Mouse (Mus musculus) neural tube, embryonic 12.5 days (tissue): ENCODE results near the gene Ankrd28. TPM values are rescaled to one million over a fixed set of nuclear protein-coding genes. Genes with fewer than 3 reads are reported as not detected.

Experiments used
- ATAC-seq: fragments of 200-750 bp; cut with Nextera tagmentation; 2 replicates; pipeline ENCODE4 v1.8.0; 2017; ENCODE audit warnings: low read depth, mild to moderate bottlenecking, moderate TSS enrichment, moderate library complexity; ENCODE audit not compliant: low FRiP score
- H3K27ac ChIP-seq: fragments of 300-500 bp; sonication (generic); 2 replicates; pipeline ENCODE4 v1.5.1; 2016
- H3K27me3 ChIP-seq: fragments of 300-500 bp; sonication (generic); replicated peaks from 2 replicates; pipeline ENCODE4 v1.6.1; 2016; ENCODE audit warnings: mild to moderate bottlenecking
- H3K36me3 ChIP-seq: fragments of 300-500 bp; sonication (generic); 2 replicates; pipeline ENCODE4 v1.6.1; 2016; ENCODE audit warnings: mild to moderate bottlenecking
- H3K4me1 ChIP-seq: fragments of 300-500 bp; sonication (generic); 2 replicates; pipeline ENCODE4 v1.6.1; 2016
- H3K4me2 ChIP-seq: fragments of 300-500 bp; sonication (generic); replicated peaks from 2 replicates; pipeline ENCODE4 v1.6.1; 2016; ENCODE audit warnings: mild to moderate bottlenecking
- H3K4me3 ChIP-seq: fragments of 300-500 bp; sonication (generic); 2 replicates; pipeline ENCODE4 v1.5.1; 2016
- H3K9ac ChIP-seq: fragments of 300-500 bp; sonication (generic); 2 replicates; pipeline ENCODE4 v1.6.1; 2016; ENCODE audit warnings: mild to moderate bottlenecking
- H3K9me3 ChIP-seq: fragments of 300-500 bp; sonication (generic); 2 replicates; pipeline ENCODE4 v1.6.1; 2016; ENCODE audit warnings: mild to moderate bottlenecking
- WGBS: fragments of 180-500 bp; shearing (Covaris S2); methylation state at CpG from one replicate; pipeline ENCODE4 v1.1.7; 2016; 5-methylcytosine and 5-hydroxymethylcytosine counted together
- polyA plus RNA-seq: library from polyadenylated mRNA; unstranded; fragments of >200 nt; fragmentation: Nextera tagmentation; extraction: Ambion mirVana; gene quantifications from 2 replicates; pipeline ENCODE4 v1.2.1, GENCODE M21; 2016

Gene Ankrd28
- polyA plus RNA-seq, 1 experiment from 2014 or later: 11.2 TPM

- peak; percentile 92 for ATAC-seq
- H3K4me2 ChIP-seq: peak overlapping the region; percentile 62
- H3K4me3 ChIP-seq: peak overlapping the region; percentile 29
- H3K4me1 ChIP-seq: peaks cover 70% of the 10 kb centered on the region
- no peaks in the 10 kb centered on the region for H3K27me3 ChIP-seq
- WGBS: 1% methylated on average over 44 of the region's 44 CpGs
- H3K27ac ChIP-seq: peak overlapping the region; percentile 99
- no peaks in the 10 kb centered on the region for H3K36me3 ChIP-seq
- H3K9me3 ChIP-seq: no peaks in the 10 kb centered on the region; the same call in 1 of the 2 replicates
- H3K9ac ChIP-seq: peak overlapping the region; percentile 42
These were observed 168.5 kb downstream of the Ankrd28 start for GRCm38 (mm10) chr14:31661671-31662554.

GRCm38 (mm10) chr14:31660312-31661093, 169.9 kb downstream of the Ankrd28 start:
- 43% methylated on average over 7 of the region's 7 CpGs for whole genome bisulfite sequencing
- Histone ChIP-seq H3K4me3 (no peak overlapping the region), H3K27ac (peak overlapping the region; percentile 99), H3K4me1 (peaks cover 68% of the 10 kb centered on the region), H3K4me2 (peak overlapping the region; percentile 62; the same call in 1 of the 2 replicates), H3K9ac (no peak overlapping the region), H3K9me3 (no peaks in the 10 kb centered on the region), H3K27me3 (no peaks in the 10 kb centered on the region), H3K36me3 (no peaks in the 10 kb centered on the region)
- ATAC-seq: no peak

GRCm38 (mm10) chr14:31659501-31660181, 170.8 kb downstream of the Ankrd28 start:
- no peaks in the 10 kb centered on the region for H3K27me3 ChIP-seq
- H3K9ac ChIP-seq: no peak overlapping the region
- no peak overlapping the region for H3K4me2 ChIP-seq
- no peaks in the 10 kb centered on the region for H3K9me3 ChIP-seq
- no peak overlapping the region for H3K4me3 ChIP-seq
- peaks cover 59% of the 10 kb centered on the region for H3K4me1 ChIP-seq
- ATAC-seq: no peak
- WGBS: 53% methylated on average over 10 of the region's 10 CpGs
- H3K27ac ChIP-seq: peak overlapping the region; percentile 9; the same call in 1 of the 2 replicates
- no peaks in the 10 kb centered on the region for H3K36me3 ChIP-seq

GRCm38 (mm10) chr14:31658126-31658680, 172.2 kb downstream of the Ankrd28 start:
- Histone ChIP-seq H3K4me2 (no peak overlapping the region), H3K27me3 (no peaks in the 10 kb centered on the region), H3K9ac (no peak overlapping the region), H3K9me3 (no peaks in the 10 kb centered on the region), H3K4me1 (peaks cover 45% of the 10 kb centered on the region), H3K27ac (no peak overlapping the region), H3K36me3 (no peaks in the 10 kb centered on the region), H3K4me3 (no peak overlapping the region)
- ATAC-seq: no peak
- 96% methylated on average over 8 of the region's 8 CpGs for WGBS

GRCm38 (mm10) chr14:31656857-31657645, 173.4 kb downstream of the Ankrd28 start:
- Histone ChIP-seq H3K9me3 (no peaks in the 10 kb centered on the region), H3K4me2 (no peak overlapping the region), H3K4me3 (no peak overlapping the region), H3K36me3 (no peaks in the 10 kb centered on the region), H3K9ac (no peak overlapping the region), H3K27me3 (no peaks in the 10 kb centered on the region), H3K27ac (no peak overlapping the region), H3K4me1 (peaks cover 34% of the 10 kb centered on the region)
- 54% methylated on average over 5 of the region's 5 CpGs for WGBS
- no peak for ATAC-seq

GRCm38 (mm10) chr14:31656386-31656785, 174.1 kb downstream of the Ankrd28 start:
- no peaks in the 10 kb centered on the region for H3K9me3 ChIP-seq
- no peaks in the 10 kb centered on the region for H3K36me3 ChIP-seq
- H3K4me2 ChIP-seq: no peak overlapping the region
- WGBS: 83% methylated on average over 7 of the region's 7 CpGs
- no peak for ATAC-seq
- H3K4me1 ChIP-seq: peaks cover 30% of the 10 kb centered on the region
- H3K9ac ChIP-seq: no peak overlapping the region
- no peak overlapping the region for H3K27ac ChIP-seq
- H3K27me3 ChIP-seq: no peaks in the 10 kb centered on the region
- no peak overlapping the region for H3K4me3 ChIP-seq

- H3K4me2 ChIP-seq: no peak overlapping the region
- H3K9ac ChIP-seq: no peak overlapping the region
- no peaks in the 10 kb centered on the region for H3K27me3 ChIP-seq
- H3K4me1 ChIP-seq: peaks cover 21% of the 10 kb centered on the region
- 87% methylated on average over 14 of the region's 14 CpGs for WGBS
- no peak for ATAC-seq
- H3K4me3 ChIP-seq: no peak overlapping the region
- no peak overlapping the region for H3K27ac ChIP-seq
- no peaks in the 10 kb centered on the region for H3K36me3 ChIP-seq
- H3K9me3 ChIP-seq: peaks cover 2% of the 10 kb centered on the region; the same call in 1 of the 2 replicates
These were observed 175.0 kb downstream of the Ankrd28 start for GRCm38 (mm10) chr14:31655406-31655805.

- H3K4me1 ChIP-seq: peaks cover 16% of the 10 kb centered on the region
- no peak overlapping the region for H3K4me3 ChIP-seq
- no peaks in the 10 kb centered on the region for H3K27me3 ChIP-seq
- no peak overlapping the region for H3K9ac ChIP-seq
- H3K27ac ChIP-seq: no peak overlapping the region
- H3K4me2 ChIP-seq: no peak overlapping the region
- WGBS: 89% methylated on average over 5 of the region's 5 CpGs
- no peaks in the 10 kb centered on the region for H3K36me3 ChIP-seq
- peaks cover 4% of the 10 kb centered on the region; the same call in 1 of the 2 replicates for H3K9me3 ChIP-seq
- no peak for ATAC-seq
These were observed 175.6 kb downstream of the Ankrd28 start for GRCm38 (mm10) chr14:31654816-31655215.

GRCm38 (mm10) chr14:31653101-31653875, 177.2 kb downstream of the Ankrd28 start:
- no peak overlapping the region for H3K4me2 ChIP-seq
- H3K4me3 ChIP-seq: no peak overlapping the region
- H3K4me1 ChIP-seq: peaks cover 8% of the 10 kb centered on the region
- WGBS: 85% methylated on average over 14 of the region's 14 CpGs
- H3K36me3 ChIP-seq: no peaks in the 10 kb centered on the region
- no peaks in the 10 kb centered on the region for H3K27me3 ChIP-seq
- H3K27ac ChIP-seq: no peak overlapping the region
- ATAC-seq: no peak
- no peak overlapping the region for H3K9ac ChIP-seq
- H3K9me3 ChIP-seq: peaks cover 4% of the 10 kb centered on the region; the same call in 1 of the 2 replicates

GRCm38 (mm10) chr14:31652624-31653023, 177.8 kb downstream of the Ankrd28 start:
- no peak for ATAC-seq
- H3K9ac ChIP-seq: no peak overlapping the region
- peaks cover 7% of the 10 kb centered on the region for H3K4me1 ChIP-seq
- H3K4me3 ChIP-seq: no peak overlapping the region
- H3K4me2 ChIP-seq: no peak overlapping the region
- no peak overlapping the region for H3K27ac ChIP-seq
- WGBS: 89% methylated on average over 1 of the region's 1 CpGs
- H3K9me3 ChIP-seq: peaks cover 4% of the 10 kb centered on the region; the same call in 1 of the 2 replicates
- no peaks in the 10 kb centered on the region for H3K36me3 ChIP-seq
- no peaks in the 10 kb centered on the region for H3K27me3 ChIP-seq
